Mouse (Mus musculus) myocyte (in vitro differentiated cells): Measurements from ENCODE around the gene Ppp1r7. TPM values are rescaled to one million over a fixed set of nuclear protein-coding genes. Genes with fewer than 3 reads are reported as not detected.
A peak's percentile ranks its signal among the peaks of the same experiment; 100 is the strongest.
"Not testable (repeated sequence)": the region's sequence is repeated elsewhere in the genome, so short reads cannot be mapped to it uniquely, and the experiment has no call there.

ENCODE experiments used
- H3K27me3 ChIP-seq: one replicate; pipeline ENCODE4 v1.6.1; 2011; ENCODE audit not compliant: control insufficient read depth, insufficient read depth, insufficient read length
- H3K36me3 ChIP-seq: one replicate; pipeline ENCODE4 v1.6.1; 2011; ENCODE audit not compliant: control insufficient read depth, insufficient read depth
- H3K4me2 ChIP-seq: one replicate; pipeline ENCODE4 v1.6.1; 2011; ENCODE audit warnings: low read depth, control low read depth
- H3K4me3 ChIP-seq: one replicate; pipeline ENCODE4 v1.5.1; 2011; ENCODE audit warnings: mild to moderate bottlenecking, control low read depth, moderate library complexity
- H3K79me2 ChIP-seq: one replicate; pipeline ENCODE4 v1.6.1; 2011; ENCODE audit not compliant: control insufficient read depth, insufficient read depth
- H3ac ChIP-seq: one replicate; pipeline ENCODE4 v1.6.1; 2011; ENCODE audit not compliant: control insufficient read depth, insufficient read length
- CEBPB ChIP-seq: IDR thresholded peaks from 2 replicates; pipeline ENCODE4 v1.6.1; 2011; ENCODE audit warnings: mild to moderate bottlenecking, moderate library complexity; ENCODE audit not compliant: poor library complexity, insufficient read depth, severe bottlenecking
- E2F4 ChIP-seq: IDR thresholded peaks from one replicate; pipeline ENCODE4 v1.6.1; 2011; ENCODE audit warnings: mild to moderate bottlenecking, control low read depth, moderate library complexity; ENCODE audit not compliant: insufficient read depth
- MAX ChIP-seq: IDR thresholded peaks from one replicate; pipeline ENCODE4 v1.6.1; 2011; ENCODE audit warnings: low read depth, mild to moderate bottlenecking, control low read depth
- MYOD1 ChIP-seq, 3 experiments: IDR thresholded peaks; one replicate each; pipeline ENCODE4 v1.6.1; 2011; ENCODE audit warnings: control low read depth in 2 of 3, low read depth in 2 of 3, mild to moderate bottlenecking in 2 of 3, moderate library complexity in 1 of 3; ENCODE audit not compliant: insufficient read length in 2 of 3, control insufficient read depth in 1 of 3
- MYOG ChIP-seq, 3 experiments: IDR thresholded peaks; one replicate each; pipeline ENCODE4 v1.6.1; 2011; ENCODE audit warnings: control low read depth in 2 of 3, low read depth in 2 of 3, mild to moderate bottlenecking in 2 of 3; ENCODE audit not compliant: insufficient read length in 2 of 3, control insufficient read depth in 1 of 3, insufficient read depth in 1 of 3
- POLR2A ChIP-seq: IDR thresholded peaks from one replicate; pipeline ENCODE4 v1.6.1; 2011; ENCODE audit warnings: low read depth, mild to moderate bottlenecking, control low read depth, moderate library complexity; ENCODE audit not compliant: insufficient read length
- POLR2AphosphoS2 ChIP-seq: IDR thresholded peaks from one replicate; pipeline ENCODE4 v1.6.1; 2011; ENCODE audit warnings: low read depth, control low read depth; ENCODE audit not compliant: insufficient read length
- REST ChIP-seq: IDR thresholded peaks from one replicate; pipeline ENCODE4 v1.6.1; 2011; ENCODE audit warnings: mild to moderate bottlenecking, control low read depth, moderate library complexity; ENCODE audit not compliant: insufficient read depth, insufficient read length
- SRF ChIP-seq: IDR thresholded peaks from one replicate; pipeline ENCODE4 v1.6.1; 2011; ENCODE audit warnings: low read depth; ENCODE audit not compliant: control insufficient read depth, insufficient read length
- TCF12 ChIP-seq: IDR thresholded peaks from one replicate; pipeline ENCODE4 v1.6.1; 2011; ENCODE audit warnings: mild to moderate bottlenecking, control low read depth; ENCODE audit not compliant: poor library complexity, insufficient read depth, severe bottlenecking
- TCF3 ChIP-seq: IDR thresholded peaks from one replicate; pipeline ENCODE4 v1.6.1; 2011; ENCODE audit warnings: low read depth, control low read depth; ENCODE audit not compliant: insufficient read length
- USF1 ChIP-seq: IDR thresholded peaks from one replicate; pipeline ENCODE4 v1.6.1; 2011; ENCODE audit warnings: low read depth, mild to moderate bottlenecking, control low read depth, moderate library complexity
- polyA plus RNA-seq: library from polyadenylated mRNA; unstranded; fragments of >200 nt; fragmentation: generic; extraction: Trizol; gene quantifications from one replicate; pipeline ENCODE4 v1.2.1, GENCODE M21; 2012; ENCODE audit warnings: missing spikeins

Gene Ppp1r7
- 22.9 TPM for polyA plus RNA-seq

- Histone ChIP-seq H3K27me3 (no peaks in the 10 kb centered on the region), H3K4me3 (peak within 1 kb of the TSS; percentile 72), H3K79me2 (peaks cover 23% of the 10 kb centered on the region), H3K4me2 (peak within 1 kb of the TSS; percentile 81), H3K36me3 (peaks cover 8% of the 10 kb centered on the region), H3ac (peak within 1 kb of the TSS; percentile 64)
- no peak for TF ChIP-seq CEBPB
- TF ChIP-seq E2F4, result peak; percentile 87
- TF ChIP-seq MYOG (IDR thresholded peaks at IDR 0.05; ENCODE audit: control insufficient read depth in 1 of 3, insufficient read depth in 1 of 3, insufficient read length in 2 of 3, low read depth in 2 of 3), result peak in 1 of 3 experiments; percentile 47
These were observed at the start of gene Ppp1r7, which contains the start of gene Pask for GRCm38 (mm10) chr1:93342648-93343503. Ppp1r7 (plus strand) TSS chr1:93342854. Pask (minus strand) TSS chr1:93343482.

- not testable (repeated sequence) for H3K4me3 ChIP-seq, H3K36me3 ChIP-seq, H3ac ChIP-seq, H3K4me2 ChIP-seq, H3K79me2 ChIP-seq, H3K27me3 ChIP-seq
These were observed 48.2 kb upstream of the Ppp1r7 start for GRCm38 (mm10) chr1:93294491-93294890.

- Histone ChIP-seq H3K79me2 (no peaks in the 10 kb centered on the region), H3K36me3 (peaks cover 23% of the 10 kb centered on the region), H3K4me2 (no peak overlapping the region), H3K27me3 (no peaks in the 10 kb centered on the region), H3K4me3 (no peak overlapping the region), H3ac (no peak overlapping the region)
- TF ChIP-seq REST (no peak), POLR2AphosphoS2 (no peak), USF1 (no peak), MYOG (IDR thresholded peaks at IDR 0.05; ENCODE audit: control insufficient read depth in 1 of 3, insufficient read depth in 1 of 3, insufficient read length in 2 of 3, low read depth in 2 of 3) (no peak)
These were observed 42.9 kb upstream of the Ppp1r7 start for GRCm38 (mm10) chr1:93299791-93300190.

- TF ChIP-seq USF1, result no peak
- no peak for TF ChIP-seq MYOD1 (IDR thresholded peaks at IDR 0.05; ENCODE audit: control insufficient read depth in 1 of 3, insufficient read length in 2 of 3, low read depth in 2 of 3)
- no peak for TF ChIP-seq MAX
- TF ChIP-seq REST, result no peak
- TF ChIP-seq POLR2AphosphoS2, result no peak
- no peak for TF ChIP-seq TCF3
- no peak overlapping the region for H3K4me3 ChIP-seq
- H3K4me2 ChIP-seq, result no peak overlapping the region
- H3K79me2 ChIP-seq, result no peaks in the 10 kb centered on the region
- H3ac ChIP-seq, result no peak overlapping the region
- H3K27me3 ChIP-seq, result no peaks in the 10 kb centered on the region
- peaks cover 23% of the 10 kb centered on the region for H3K36me3 ChIP-seq
These were observed 42.1 kb upstream of the Ppp1r7 start for GRCm38 (mm10) chr1:93300578-93300977.

- Histone ChIP-seq H3K79me2 (no peaks in the 10 kb centered on the region), H3ac (peak within 1 kb of the TSS; percentile 81), H3K4me3 (peak within 1 kb of the TSS; percentile 78), H3K27me3 (no peaks in the 10 kb centered on the region), H3K36me3 (peaks cover 9% of the 10 kb centered on the region), H3K4me2 (peak within 1 kb of the TSS; percentile 89)
- TF ChIP-seq MAX, result no peak
- peak; percentile 26 to 91 (median 66) for TF ChIP-seq MYOG (IDR thresholded peaks at IDR 0.05; ENCODE audit: control insufficient read depth in 1 of 3, insufficient read depth in 1 of 3, insufficient read length in 2 of 3, low read depth in 2 of 3)
- TF ChIP-seq MYOD1 (IDR thresholded peaks at IDR 0.05; ENCODE audit: control insufficient read depth in 1 of 3, insufficient read length in 2 of 3, low read depth in 2 of 3), result peak in 2 of 3 experiments; percentile 56 to 69
- TF ChIP-seq TCF3, result no peak
- peak; percentile 79 for TF ChIP-seq POLR2A
- TF ChIP-seq E2F4, result no peak
- TF ChIP-seq CEBPB, result no peak
- no peak for TF ChIP-seq SRF
- peak; percentile 89 for TF ChIP-seq POLR2AphosphoS2
- no peak for TF ChIP-seq REST
- TF ChIP-seq TCF12, result no peak
- TF ChIP-seq USF1, result no peak
These were observed 36.9 kb upstream of the Ppp1r7 start, which contains the start of gene Mterf4 for GRCm38 (mm10) chr1:93305581-93306337. Mterf4 (minus strand) TSS chr1:93305915.
